Mouse (Mus musculus) heart, postnatal 0 days (tissue): ENCODE measurements at regions not wholly inside any gene's neighbourhood (a gene's known extent, or its start where the extent isn't known, plus 50 kb on each side); places are given as distances from the start of the nearest gene placed in this dataset.

Experiments used
- CTCF ChIP-seq: IDR thresholded peaks from 2 replicates; pipeline ENCODE4 v1.5.1; 2016; ENCODE audit warnings: antibody characterized with exemption, control low read depth, low read depth
- EP300 ChIP-seq: IDR thresholded peaks from 2 replicates; pipeline ENCODE4 v1.6.1; 2016; ENCODE audit warnings: antibody characterized with exemption, low read depth

GRCm38 (mm10) chr12:25353402-25353896 is 256.5 kb upstream of the Id2 start:
- no peak for TF ChIP-seq CTCF
- no peak for TF ChIP-seq EP300
